Mouse (Mus musculus) midbrain, postnatal 0 days (tissue): ENCODE results near the gene Lrrk2. TPM values are rescaled to one million over a fixed set of nuclear protein-coding genes. Genes with fewer than 3 reads are reported as not detected.
"Not testable (repeated sequence)": the region's sequence is repeated elsewhere in the genome, so short reads cannot be mapped to it uniquely, and the experiment has no call there.

Experiments used
- ATAC-seq: fragments of 200-750 bp; cut with Nextera tagmentation; 2 replicates; pipeline ENCODE4 v1.8.0; 2017; ENCODE audit warnings: moderate number of reproducible peaks, mild to moderate bottlenecking, moderate TSS enrichment, moderate library complexity; ENCODE audit not compliant: low FRiP score
- DNase-seq: peaks from one replicate; pipeline ENCODE4 v3.0.0-alpha.2; 2015; ENCODE audit warnings: low spot score
- H3K27ac ChIP-seq: fragments of 300-500 bp; sonication (generic); 2 replicates; pipeline ENCODE4 v1.5.1; 2014; ENCODE audit warnings: low read depth, mild to moderate bottlenecking, low read length, mixed read lengths
- H3K27me3 ChIP-seq: fragments of 300-500 bp; sonication (generic); 2 replicates; pipeline ENCODE4 v1.6.1; 2014; ENCODE audit warnings: low read length, control low read depth, mixed read lengths; ENCODE audit not compliant: insufficient read depth
- H3K36me3 ChIP-seq: fragments of 300-500 bp; sonication (generic); 2 replicates; pipeline ENCODE4 v1.6.1; 2014; ENCODE audit warnings: low read length, control low read depth, mixed read lengths; ENCODE audit not compliant: insufficient read depth
- H3K4me1 ChIP-seq: fragments of 300-500 bp; sonication (generic); 2 replicates; pipeline ENCODE4 v1.6.1; 2014; ENCODE audit warnings: mild to moderate bottlenecking, control low read depth, antibody characterized with exemption, low read length, mixed read lengths; ENCODE audit not compliant: insufficient read depth
- H3K4me2 ChIP-seq: fragments of 300-500 bp; sonication (generic); 2 replicates; pipeline ENCODE4 v1.6.1; 2014; ENCODE audit warnings: low read depth, mild to moderate bottlenecking, low read length, mixed read lengths; ENCODE audit not compliant: poor library complexity, severe bottlenecking
- H3K4me3 ChIP-seq: fragments of 300-500 bp; sonication (generic); 2 replicates; pipeline ENCODE4 v1.5.1; 2014; ENCODE audit warnings: low read depth, mild to moderate bottlenecking, low read length, moderate library complexity
- H3K9ac ChIP-seq: fragments of 300-500 bp; sonication (generic); replicated peaks from 2 replicates; pipeline ENCODE4 v1.6.1; 2014; ENCODE audit warnings: mild to moderate bottlenecking, low read length, moderate library complexity, mixed read lengths; ENCODE audit not compliant: poor library complexity, severe bottlenecking
- H3K9me3 ChIP-seq: fragments of 300-500 bp; sonication (generic); 2 replicates; pipeline ENCODE4 v1.6.1; 2016; ENCODE audit warnings: low read length, control low read depth
- CTCF ChIP-seq: IDR thresholded peaks from 2 replicates; pipeline ENCODE4 v1.5.1; 2016; ENCODE audit warnings: antibody characterized with exemption, mild to moderate bottlenecking
- WGBS: fragments of 180-500 bp; shearing (Covaris S2); extraction: QIAGEN DNeasy Blood & Tissue Kit; methylation state at CpG from one replicate; pipeline ENCODE4 v1.1.7; 2014; 5-methylcytosine and 5-hydroxymethylcytosine counted together
- polyA plus RNA-seq: library from polyadenylated mRNA; unstranded; fragments of >200 nt; fragmentation: Nextera tagmentation; extraction: Ambion mirVana; gene quantifications from 2 replicates; pipeline ENCODE4 v1.2.1, GENCODE M21; 2015
- total RNA-seq: library from RNA; depleted of rRNA; stranded (reverse); fragments of >200 nt; gene quantifications from 2 replicates; pipeline ENCODE4 v1.2.3, GENCODE M21; 2014; rRNA removed

Gene Lrrk2
- total and polyA plus RNA-seq, 2 experiments from 2014 or later = 1.1 to 4.2 TPM

DNA sequence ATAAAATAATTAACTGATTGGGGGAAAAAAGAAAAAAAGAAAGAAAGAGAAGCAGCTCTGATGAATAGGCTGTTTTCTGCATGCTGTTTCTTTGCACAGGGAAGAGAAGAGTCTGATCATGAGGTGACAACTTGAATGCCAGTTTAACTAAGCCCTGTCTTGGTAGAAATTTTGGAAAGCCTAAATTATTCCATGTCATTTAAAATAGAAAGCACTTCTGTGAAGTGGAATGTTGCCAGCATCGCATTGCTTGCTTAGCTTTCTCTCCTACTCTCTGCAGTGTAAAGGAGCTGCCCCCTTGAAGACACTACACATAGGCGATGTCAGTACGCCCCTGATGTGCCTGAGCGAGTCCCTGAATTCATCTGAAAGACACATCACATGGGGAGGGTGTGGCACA, 133.5 kb downstream of the Lrrk2 start:
- H3K4me1 ChIP-seq = no peaks in the 10 kb centered on the region
- WGBS = 78% methylated on average over 4 of the region's 4 CpGs
- no peak for TF ChIP-seq CTCF
- no peak overlapping the region for H3K4me3 ChIP-seq
- H3K9ac ChIP-seq = no peak overlapping the region
- no peak overlapping the region for H3K27ac ChIP-seq
- DNase-seq (no peak), ATAC-seq (no peak)
- H3K36me3 ChIP-seq = no peaks in the 10 kb centered on the region
- no peaks in the 10 kb centered on the region for H3K27me3 ChIP-seq
- H3K4me2 ChIP-seq = no peak overlapping the region
- no peaks in the 10 kb centered on the region for H3K9me3 ChIP-seq

- Histone ChIP-seq H3K27me3 (no peaks in the 10 kb centered on the region), H3K9ac (no peak overlapping the region), H3K36me3 (no peaks in the 10 kb centered on the region), H3K4me2 (no peak overlapping the region), H3K9me3 (no peaks in the 10 kb centered on the region), H3K27ac (no peak overlapping the region), H3K4me3 (no peak overlapping the region), H3K4me1 (no peaks in the 10 kb centered on the region)
- peak; percentile 11 for DNase-seq
- no peak for TF ChIP-seq CTCF
- ATAC-seq = no peak
- 76% methylated on average over 6 of the region's 6 CpGs for WGBS
Observed at GRCm38 (mm10) chr15:91835319-91835718, 162.3 kb downstream of the Lrrk2 start.

GRCm38 (mm10) chr15:91837965-91838364, 165.0 kb downstream of the Lrrk2 start, which contains the start of gene Smgc:
Gene Smgc, plus strand, starts transcription at chr15:91838265.
- Histone ChIP-seq H3K9ac (no peak within 1 kb of the TSS), H3K36me3 (no peaks in the 10 kb centered on the region), H3K27ac (no peak within 1 kb of the TSS), H3K9me3 (no peaks in the 10 kb centered on the region), H3K27me3 (no peaks in the 10 kb centered on the region), H3K4me2 (no peak within 1 kb of the TSS), H3K4me1 (no peaks in the 10 kb centered on the region), H3K4me3 (no peak within 1 kb of the TSS)
- WGBS = 93% methylated on average over 7 of the region's 7 CpGs
- TF ChIP-seq CTCF = no peak
- DNase-seq (no peak), ATAC-seq (no peak)

DNA sequence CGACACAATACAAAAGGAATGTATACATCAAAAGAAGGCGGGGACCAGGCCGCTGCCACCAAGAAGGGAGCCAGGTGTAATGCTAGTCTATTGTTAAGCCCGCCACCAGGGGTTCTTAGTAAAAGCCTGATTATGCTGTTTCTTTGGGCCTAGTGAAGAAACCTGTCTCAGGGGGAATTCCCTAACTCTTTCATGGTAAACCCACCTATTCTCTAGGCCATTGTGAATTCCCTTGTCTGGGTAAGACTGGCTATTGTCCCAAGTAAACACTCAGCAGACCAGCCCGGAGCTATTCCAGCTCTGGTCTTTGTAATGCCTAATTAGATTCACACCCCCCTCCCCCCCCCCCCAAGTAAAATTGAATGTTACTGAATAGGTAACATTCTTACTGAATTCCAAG, 191.2 kb downstream of the Lrrk2 start:
- H3K9me3 ChIP-seq, H3K36me3 ChIP-seq, H3K27ac ChIP-seq, H3K27me3 ChIP-seq, H3K9ac ChIP-seq, ATAC-seq, DNase-seq, H3K4me1 ChIP-seq, H3K4me3 ChIP-seq, H3K4me2 ChIP-seq: not testable (repeated sequence)
- 8% methylated on average over 5 of the region's 5 CpGs for whole genome bisulfite sequencing

Other genes with a start within 250 kb of the Lrrk2 start
- 29.2 and 32.0 TPM in 2 replicates for gene Slc2a13, start 99.9 kb upstream of the Lrrk2 start, total RNA-seq
- 2.7 and 3.3 TPM in 2 replicates for gene Slc2a13, start 99.9 kb upstream of the Lrrk2 start, polyA plus RNA-seq
- not detected in 2 replicates for gene Smgc, start 165.1 kb downstream of the Lrrk2 start, total RNA-seq
- not detected in 2 replicates for gene Smgc, start 165.1 kb downstream of the Lrrk2 start, polyA plus RNA-seq